Mouse (Mus musculus): ENCODE measurements around the gene Gdf5. TPM values are rescaled to one million over a fixed set of nuclear protein-coding genes. Genes with fewer than 3 reads are reported as not detected.

Gene Gdf5
- under 1 TPM in 1 of 2 experiments, not detected in 1; 0.38 TPM for total RNA-seq (2021)
- long read RNA-seq, experiment 1, result 0 reads
- long read RNA-seq, experiment 2, partial matches to known transcripts, result 0 of 3 reads
- long read RNA-seq, experiment 2, other reads (novel, unspliced or antisense), result 1 of 3 reads

DNA sequence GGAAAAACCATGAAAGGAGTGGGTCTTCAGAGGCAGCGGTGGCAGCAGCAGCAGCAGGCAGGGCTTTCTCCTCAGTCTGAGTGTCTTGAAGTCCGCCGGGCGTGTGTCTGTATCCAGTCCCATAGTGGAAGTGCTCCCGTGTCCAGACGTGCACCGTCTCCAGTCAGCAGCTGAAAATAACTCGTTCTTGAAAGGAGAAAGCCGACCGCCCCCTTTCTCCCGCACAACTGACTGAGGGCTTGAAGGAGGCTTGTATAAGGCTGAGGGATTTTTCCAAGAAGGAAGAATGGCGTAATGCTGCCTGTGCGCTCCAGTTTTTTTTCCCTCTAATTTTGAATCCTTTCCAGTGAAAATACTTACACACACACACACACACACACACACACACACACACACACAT is at the start of gene Gdf5:
Gene Gdf5, minus strand, starts transcription at position 244 of the 400 bp plus-strand sequence.
- no peak for DNase-seq (ENCODE audit: low spot score)

DNA sequence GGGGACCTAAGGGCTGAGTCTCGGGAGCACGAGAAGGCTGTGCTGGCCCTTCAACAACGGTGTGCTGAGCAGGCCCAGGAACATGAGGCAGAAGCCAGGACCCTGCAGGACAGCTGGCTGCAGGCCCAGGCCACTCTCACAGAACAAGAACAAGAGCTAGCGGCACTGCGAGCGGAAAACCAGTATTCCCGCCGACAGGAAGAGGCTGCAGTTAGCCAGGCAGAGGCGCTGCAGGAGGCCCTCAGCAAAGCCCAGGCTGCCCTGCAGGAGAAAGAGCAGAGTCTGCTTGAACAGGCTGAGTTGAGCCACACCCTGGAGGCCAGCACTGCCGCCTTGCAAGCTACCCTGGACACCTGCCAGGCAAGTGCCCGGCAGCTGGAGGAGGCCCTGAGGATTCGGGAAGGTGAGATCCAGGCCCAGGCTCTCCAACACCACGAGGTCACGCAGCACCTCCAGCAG is 46.7 kb upstream of the Gdf5 start:
- peak; percentile 62 for DNase-seq (ENCODE audit: low spot score)

DNA sequence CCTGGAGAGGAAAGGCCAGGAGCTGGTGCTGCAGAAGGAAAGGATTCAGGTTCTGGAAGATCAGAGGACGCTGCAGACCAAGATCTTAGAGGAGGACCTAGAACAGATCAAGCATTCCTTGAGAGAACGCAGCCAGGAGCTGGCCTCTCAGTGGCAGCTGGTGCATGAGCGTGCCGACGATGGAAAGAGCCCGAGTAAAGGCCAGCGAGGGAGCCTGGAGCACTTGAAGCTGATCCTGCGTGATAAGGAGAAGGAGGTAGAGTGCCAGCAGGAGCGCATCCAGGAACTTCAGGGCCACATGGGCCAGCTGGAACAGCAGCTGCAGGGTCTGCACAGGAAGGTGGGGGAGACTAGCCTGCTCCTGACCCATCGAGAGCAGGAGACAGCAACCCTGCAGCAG is 46.0 kb upstream of the Gdf5 start:
- no peak for DNase-seq (ENCODE audit: low spot score)

DNA sequence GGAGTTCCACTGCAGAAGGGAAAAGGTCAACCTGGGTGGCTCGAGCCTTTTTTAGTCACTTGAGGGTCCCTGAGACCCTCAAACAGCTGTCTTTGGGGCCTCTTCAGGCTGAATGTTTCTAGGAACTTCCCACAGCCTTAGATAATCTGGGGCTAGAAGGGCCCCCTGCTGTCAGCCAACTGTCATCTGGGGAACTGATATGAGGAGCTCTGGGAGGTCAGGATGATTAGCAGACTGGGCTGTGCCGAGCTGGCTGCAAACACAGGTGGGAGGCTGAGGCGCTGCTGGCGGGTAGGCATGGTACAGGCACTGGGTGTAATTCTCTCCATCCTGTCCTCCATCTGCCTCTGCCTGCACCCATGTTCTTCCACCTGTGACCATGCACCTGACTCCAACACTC is 43.9 kb upstream of the Gdf5 start:
- no peak for DNase-seq (ENCODE audit: low spot score)

DNA sequence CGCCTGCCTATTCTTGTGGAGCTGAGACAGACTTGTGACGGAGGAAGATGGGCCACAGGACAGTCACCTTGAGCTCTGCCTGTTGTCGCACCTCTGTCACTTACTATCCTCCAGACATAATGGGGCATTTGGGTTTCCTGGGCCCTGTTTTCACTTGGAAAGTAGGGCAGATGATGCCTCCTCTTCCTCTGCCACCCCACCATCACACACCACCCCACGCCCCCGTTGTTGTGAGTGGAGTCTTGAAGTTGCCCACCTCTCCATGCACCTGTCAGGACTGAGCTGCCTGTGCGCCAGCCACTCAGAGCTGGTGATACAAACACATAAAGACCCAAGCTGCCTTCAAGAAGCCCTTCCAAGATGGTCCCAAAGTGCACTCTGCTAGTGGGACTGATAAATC is 42.0 kb upstream of the Gdf5 start:
- no peak for DNase-seq (ENCODE audit: low spot score)

DNA sequence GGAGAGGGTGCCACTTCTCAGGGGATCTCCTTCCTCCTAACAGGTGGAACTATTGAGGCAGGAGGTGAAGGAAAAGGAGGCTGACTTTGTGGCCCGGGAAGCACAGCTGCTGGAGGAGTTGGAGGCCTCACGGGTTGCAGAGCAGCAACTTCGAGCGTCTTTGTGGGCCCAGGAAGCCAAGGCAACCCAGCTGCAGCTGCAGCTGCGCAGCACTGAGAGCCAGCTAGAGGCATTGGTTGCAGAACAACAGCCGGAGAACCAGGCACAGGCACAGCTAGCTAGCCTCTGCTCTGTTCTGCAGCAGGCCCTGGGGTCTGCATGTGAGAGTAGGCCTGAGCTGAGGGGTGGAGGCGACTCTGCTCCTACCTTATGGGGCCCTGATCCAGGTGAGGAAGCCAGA is 40.6 kb upstream of the Gdf5 start:
- DNase-seq (ENCODE audit: low spot score), result no peak

DNA sequence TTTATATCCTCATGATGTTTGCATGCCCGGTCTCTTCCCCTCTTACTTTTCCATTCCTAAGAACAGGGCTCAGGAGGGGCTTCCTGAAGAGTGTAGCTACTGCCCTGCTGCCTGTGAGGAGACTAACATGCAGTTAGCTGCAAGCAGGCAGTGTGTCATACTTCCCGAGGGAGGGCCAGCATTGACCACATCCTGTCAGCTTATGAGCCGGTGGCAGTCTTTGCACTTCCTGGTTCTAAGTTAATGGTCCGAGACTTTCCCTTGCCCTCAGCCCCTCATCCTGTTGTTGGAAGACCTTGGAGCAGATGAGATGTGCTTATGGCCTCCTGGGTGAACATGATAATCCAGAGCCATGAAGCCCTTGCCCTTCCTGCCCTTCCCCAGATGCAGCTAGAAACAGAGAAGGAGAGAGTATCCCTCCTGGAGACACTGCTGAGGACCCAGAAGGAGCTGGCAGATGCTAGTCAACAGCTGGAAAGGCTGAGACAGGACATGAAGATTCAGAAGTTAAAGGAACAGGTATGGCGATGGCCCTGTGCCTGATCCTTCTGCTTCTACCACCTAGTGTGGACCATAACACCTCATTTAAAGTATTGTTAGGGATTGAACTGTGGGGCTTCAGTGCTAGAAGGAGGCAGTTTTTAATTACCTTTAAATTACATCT is 34.3 kb upstream of the Gdf5 start:
- no peak for DNase-seq (ENCODE audit: low spot score)

DNA sequence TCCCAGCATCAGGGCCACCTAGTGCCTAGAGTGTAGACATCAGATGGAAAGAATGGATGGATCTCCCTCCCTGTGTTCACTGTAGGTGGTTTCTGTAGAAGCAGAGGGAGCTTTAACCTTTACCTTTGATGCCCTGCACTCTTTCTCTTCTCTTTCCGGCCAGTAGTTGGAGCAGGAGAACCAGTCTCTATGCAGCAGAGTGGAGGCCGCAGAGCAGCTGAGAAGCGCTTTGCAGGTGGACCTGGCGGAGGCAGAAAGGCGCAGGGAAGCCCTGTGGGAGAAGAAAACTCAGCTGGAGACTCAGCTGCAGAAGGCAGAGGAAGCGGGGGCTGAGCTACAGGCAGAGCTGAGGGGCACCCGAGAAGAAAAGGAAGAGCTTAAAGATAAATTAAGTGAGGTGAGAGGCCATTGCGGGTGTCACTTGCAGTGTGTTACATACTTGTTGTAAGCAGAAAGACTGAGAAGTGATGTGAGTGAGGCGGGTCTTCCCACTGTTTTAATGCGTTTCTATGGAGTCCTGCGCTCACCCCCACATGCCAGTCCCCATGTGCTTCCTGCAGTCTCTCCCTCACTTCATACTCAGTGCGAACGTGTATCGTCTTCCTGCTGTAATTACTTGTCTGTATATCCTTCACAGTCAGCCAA is 29.0 kb upstream of the Gdf5 start:
- no peak for DNase-seq (ENCODE audit: low spot score)

DNA sequence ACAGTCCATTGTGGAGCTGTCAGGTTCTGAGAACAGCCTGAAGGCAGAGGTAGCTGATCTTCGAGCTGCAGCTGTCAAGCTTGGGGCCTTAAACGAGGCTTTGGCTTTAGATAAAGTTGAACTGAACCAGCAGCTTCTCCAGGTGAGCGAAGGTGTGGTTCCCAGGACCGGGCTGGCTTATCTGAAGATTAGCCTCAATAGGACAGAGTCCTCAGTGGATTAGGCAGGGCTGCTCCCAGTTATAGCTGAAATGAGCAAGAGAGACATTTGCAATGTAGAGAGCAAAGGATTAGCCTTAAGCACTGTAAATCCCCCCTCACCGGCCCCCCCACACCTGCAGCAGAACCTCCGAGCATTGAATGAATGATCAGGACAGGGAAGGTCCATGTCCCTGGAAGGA is 28.2 kb upstream of the Gdf5 start:
- DNase-seq (ENCODE audit: low spot score), result no peak

DNA sequence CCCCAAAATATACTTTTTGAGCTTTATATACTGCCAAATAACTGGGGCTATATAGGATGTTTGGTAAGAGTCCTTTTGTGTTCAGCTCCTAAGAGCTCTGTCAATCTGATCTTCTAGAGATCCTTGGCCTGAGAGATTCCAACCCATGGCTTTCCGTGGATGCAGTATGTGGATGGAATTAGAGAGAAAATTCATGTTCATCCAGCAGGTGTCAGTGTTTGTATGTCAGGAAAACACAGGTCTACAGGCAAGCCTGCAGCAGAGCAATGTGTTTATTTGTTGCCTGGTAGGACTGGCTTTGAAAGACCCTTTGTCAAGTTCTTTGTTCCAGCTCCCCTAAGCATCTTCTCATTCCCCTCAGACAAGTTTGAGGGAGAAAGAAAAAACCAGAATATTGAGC is 17.8 kb upstream of the Gdf5 start:
- peak; percentile 31 for DNase-seq (ENCODE audit: low spot score)

DNA sequence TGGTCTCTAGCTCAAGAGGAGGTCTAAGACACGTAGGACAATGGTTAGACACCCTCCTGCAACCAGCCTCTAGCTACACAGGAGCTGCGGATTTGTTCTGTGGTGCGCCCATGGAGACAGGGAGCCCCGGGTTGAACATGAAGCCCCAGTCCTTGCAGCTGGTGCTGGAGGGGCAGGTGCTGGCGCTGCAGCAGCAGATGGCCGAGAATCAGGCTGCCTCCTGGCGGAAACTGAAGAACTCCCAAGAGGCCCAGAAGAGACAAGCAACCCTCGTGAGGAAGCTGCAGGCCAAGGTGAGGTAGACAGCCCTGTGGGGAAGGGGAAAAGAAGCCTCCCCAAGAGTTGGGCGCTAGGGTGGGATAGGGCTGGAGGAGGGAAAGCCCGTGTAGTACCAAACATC is 16.7 kb upstream of the Gdf5 start:
- DNase-seq (ENCODE audit: low spot score), result no peak

DNA sequence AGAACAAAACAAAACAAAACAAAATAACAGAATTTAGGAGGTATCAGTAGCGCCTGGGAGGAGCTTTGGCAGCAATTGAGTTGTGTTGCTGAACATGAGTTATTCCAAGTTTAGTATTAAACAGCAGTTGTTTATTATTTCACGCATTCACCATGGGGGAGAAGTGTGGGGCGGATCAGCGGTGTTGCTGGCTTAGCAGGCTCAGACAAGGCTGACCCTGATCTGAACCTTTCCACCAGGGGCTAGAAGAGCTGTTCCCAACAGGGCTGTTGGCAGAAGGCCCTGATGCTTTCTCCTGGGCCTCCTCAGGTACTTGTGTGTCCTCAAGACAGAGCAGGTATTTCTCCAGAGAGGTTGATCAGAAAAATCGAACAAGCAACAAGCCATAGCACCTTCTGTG is 14.8 kb upstream of the Gdf5 start:
- DNase-seq (ENCODE audit: low spot score), result no peak

DNA sequence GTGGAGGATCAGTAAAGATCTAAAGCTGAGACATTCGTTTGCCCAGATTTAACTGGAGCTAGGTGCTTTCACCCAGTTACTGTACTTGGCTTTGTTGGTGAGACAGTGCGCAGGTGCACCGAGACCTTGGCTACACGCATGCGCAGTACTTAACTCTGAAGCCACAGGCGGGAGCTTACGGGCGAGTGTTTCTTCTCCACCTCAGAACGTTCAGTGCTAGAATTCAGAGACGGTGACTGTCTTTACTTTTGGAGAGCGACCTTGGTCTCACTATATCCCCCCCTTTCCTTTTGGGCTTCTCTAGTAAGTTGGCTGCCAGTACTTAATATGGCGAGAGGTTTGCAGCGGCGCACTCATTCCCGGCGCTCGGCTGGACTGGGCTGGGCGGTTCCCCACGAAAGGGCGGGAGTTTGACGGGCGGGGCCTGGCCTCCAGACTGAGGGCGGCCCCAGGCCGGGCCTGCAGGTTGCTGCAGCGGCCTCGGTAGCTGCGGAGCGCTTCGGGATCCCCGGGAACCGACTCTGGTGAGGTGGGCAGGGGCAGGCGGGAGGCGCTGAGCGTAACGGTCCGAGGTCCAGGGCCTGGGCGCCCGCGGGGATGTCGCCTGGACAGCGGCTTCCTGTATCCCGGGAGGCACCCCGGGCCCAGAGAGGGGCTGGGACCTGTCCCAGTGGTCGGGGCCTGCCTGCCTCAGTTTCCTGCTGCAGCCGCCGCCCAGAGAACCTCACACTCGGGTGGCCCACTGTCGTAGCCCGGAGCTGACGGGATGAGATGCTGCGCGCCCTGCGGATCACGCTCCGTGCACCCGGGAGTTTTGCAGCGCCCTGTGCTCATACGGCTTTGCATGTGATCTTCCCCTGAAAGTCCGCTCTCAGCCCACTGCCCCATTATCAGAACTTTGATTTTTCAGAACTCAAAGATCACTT is 11.2 kb upstream of the Gdf5 start, which contains the start of gene Cep250:
Gene Cep250, plus strand, starts transcription at position 325 of the 926 bp plus-strand sequence.
- peak; percentile 92 for DNase-seq (ENCODE audit: low spot score)

DNA sequence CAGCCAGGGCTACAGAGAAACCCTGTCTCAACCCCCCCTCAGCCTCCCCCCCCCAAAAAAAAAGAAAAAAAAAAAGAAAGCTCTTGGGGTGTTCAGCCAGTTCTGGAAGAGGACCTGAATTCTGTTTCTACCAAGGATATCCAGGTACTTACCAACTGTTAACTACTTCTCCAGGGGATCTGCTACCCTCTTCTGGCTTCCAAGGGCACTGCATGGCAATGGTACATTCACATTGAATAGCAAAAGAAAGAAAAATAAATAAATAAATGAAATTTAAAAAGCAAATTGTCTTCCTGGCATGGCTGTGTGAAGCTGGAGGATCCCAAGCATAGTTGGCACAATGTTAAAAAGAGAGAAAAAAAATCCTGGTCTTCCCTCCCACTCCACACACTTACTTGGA is 6.8 kb upstream of the Gdf5 start:
- peak; percentile 58 for DNase-seq (ENCODE audit: low spot score)

DNA sequence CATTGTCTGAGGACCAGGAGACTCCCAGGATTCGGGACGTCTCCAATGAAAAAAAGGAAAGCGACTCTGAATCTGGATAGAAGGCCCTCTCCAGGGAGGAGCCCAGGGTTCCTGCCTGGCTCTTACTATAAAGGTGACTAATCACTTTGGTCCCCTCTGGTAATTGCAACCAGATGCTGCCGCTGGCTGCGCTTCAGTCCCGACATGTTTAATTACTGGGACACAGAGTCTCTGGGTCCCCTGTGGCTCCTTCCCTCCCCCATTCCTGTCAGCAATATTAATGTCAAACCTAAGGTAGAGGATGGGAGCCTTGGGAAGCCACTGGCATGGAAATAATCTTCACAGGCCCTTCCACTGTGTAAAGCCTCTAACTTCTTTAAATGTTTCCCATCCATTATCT is 4.2 kb upstream of the Gdf5 start:
- DNase-seq (ENCODE audit: low spot score), result peak; percentile 34

DNA sequence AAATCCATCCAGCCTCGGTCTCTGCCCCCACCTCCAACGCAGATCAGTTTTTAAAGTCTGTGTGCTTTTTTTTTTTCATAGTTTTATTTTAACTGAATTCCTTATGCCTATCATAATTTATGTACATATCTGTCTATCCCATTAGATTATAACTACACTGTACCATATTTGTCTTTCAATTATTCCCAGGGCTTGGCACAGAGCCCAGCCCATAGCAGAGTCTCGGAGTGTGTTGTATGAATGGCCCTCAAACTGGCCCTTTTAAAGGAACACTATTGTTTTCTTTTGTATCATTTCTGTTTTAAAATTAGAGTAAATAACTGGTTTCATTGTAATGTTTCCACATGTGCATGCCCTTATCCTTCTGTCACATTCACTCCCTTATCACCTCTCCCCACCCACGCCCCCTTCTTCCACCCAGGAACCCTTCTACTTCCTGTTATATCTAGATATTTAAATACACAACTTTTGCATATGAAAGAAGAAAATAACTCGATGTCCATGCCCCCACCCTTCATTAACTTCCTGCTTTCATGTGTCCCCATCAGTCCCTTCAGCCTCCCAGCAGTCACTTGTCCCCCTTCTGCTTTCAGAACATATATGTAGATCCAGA is 2.3 kb upstream of the Gdf5 start:
- no peak for DNase-seq (ENCODE audit: low spot score)

DNA sequence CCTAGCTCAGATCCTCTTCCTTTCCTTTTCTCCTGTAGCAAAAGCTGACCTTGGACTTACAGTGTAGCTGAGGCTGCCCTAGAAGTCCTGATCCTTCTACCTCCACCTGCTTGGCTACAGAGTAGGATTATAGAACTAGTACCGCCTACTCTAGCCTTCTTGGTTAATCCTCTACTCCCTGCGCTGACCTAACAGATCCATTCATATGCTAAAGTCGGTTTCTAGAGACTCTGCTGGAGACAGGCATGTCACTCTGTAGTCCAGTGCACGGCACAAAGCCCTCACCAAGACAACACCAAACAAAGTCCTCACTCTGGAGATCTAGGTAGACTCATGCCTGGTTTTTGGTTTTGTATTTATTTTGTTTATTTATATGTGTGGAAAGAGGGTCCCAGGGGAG is 1.3 kb upstream of the Gdf5 start:
- DNase-seq (ENCODE audit: low spot score), result no peak

DNA sequence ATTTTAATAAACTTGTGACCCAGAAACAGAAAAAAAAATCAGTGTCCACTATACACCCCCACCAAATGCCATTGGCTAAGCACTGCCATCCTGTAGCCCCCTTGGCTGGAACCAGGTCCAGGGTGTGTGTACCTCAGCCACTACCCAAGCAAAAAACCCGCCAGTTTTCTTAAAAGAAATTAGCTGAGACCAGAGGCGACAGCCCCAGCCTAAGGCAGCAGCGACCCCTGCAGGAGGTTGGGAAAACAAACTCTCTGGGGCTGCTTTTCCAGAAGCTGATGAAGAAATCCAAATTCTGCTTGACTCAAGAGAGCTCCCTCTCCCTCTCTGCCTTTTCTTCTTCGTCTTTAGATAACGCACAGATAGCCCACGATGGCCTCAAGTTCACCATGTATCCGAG is 902 bp upstream of the Gdf5 start:
- peak; percentile 72 for DNase-seq (ENCODE audit: low spot score)

DNA sequence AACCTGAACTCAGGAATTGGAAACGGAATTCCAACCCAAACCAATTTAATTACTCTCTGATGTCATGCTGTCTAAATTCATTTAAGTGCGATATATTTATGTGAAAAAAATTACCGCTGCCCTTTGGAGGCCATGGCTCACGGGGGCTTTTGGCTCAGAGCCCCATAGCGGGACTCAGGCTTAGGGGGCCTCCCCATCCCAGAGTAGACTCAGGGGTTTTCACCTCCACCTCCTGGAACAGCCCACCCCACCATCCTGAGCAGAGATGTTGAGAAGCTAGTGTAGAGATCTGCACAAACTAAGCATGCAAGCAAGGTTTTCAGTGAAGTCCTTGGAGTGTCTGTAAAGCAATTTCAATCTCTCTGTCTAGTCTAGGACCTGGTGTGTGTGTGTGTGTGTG is 413 bp upstream of the Gdf5 start:
- no peak for DNase-seq (ENCODE audit: low spot score)

DNA sequence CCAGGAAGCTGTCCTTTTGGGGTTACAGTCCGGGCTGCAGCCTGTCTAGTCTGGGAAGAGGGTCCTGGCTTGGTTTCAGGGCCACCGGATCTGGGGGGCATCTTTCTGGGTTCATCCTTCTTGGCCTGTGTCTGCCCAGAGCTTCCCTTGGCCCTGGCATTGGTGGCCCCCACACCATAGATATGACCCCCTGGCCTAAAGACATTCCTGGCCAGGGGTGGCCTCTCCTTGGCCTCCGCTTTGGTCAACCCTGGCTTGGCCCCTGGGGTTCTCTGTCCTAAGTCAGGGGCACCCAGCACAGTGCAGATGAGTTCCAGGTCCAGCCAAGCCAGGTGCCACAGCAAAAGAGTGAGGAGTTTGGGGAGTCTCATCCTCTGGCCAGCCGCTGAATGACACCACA is 482 bp downstream of the Gdf5 start:
- no peak for DNase-seq (ENCODE audit: low spot score)

DNA sequence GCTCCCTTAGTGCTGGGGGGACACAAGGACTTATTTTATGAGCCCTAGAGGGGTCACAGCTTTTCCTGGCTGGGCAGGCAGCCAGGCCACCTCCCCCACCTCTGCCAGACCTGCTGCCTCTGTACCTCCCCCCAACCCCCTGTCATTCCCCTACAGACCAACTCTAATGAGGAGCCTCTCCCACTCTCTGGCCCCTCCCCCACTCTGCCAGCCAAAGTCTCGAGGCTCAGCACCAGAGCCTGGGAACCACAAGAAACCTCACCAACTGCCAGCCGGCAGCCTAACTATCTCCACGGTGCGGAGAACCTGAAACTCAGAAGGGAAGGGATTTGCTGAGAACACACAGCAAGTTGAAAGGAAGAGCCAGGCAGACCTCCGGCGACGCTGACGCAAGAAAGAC is 1.7 kb downstream of the Gdf5 start:
- DNase-seq (ENCODE audit: low spot score), result no peak

All from gastrocnemius, adult 18-20 months (tissue).